Mouse (Mus musculus): Measurements from ENCODE around the gene Lgalsl. TPM values are rescaled to one million over a fixed set of nuclear protein-coding genes. Genes with fewer than 3 reads are reported as not detected.

Lgalsl gene
- polyA plus RNA-seq, 1 experiment from 2014 or later, result 99.1 TPM

DNA sequence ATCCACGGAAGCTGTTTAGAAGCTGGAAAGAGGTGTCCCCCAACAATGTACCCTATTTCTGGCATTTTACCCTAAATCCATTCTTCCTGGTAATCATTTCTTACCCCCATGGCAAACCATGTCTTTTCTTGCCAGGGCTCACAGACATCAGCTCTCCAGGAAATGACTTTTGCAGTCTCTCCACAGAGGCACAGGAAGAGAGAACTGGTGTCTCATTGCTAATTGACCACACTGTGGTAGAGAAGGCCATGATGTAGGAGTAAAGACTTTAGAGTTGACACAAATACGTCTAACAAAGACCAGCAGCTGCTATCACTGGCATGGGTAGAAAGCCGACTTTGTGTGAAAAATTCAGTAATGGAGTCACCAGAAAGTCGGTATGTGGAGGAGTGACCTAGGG, 50.5 kb downstream of the Lgalsl start:
- Histone ChIP-seq H3K4me3 (ENCODE audit: low read depth, low read length) (no peak overlapping the region), H3K36me3 (ENCODE audit: control insufficient read depth, insufficient read depth, low read length) (no peaks in the 10 kb centered on the region), H3K9me3 (replicated peaks; ENCODE audit: control insufficient read depth, low read length, poor library complexity, severe bottlenecking) (peaks cover 2% of the 10 kb centered on the region; the same call in 1 of the 2 replicates), H3K27me3 (ENCODE audit: control insufficient read depth, insufficient read depth, low read depth, low read length) (no peaks in the 10 kb centered on the region), H3K27ac (ENCODE audit: low read length) (no peak overlapping the region), H3K4me2 (ENCODE audit: low read length) (no peak overlapping the region), H3K4me1 (ENCODE audit: control insufficient read depth, insufficient read depth, low read length) (no peaks in the 10 kb centered on the region), H3K9ac (ENCODE audit: low read depth, low read length) (no peak overlapping the region)
- 89% methylated on average over 4 of the region's 4 CpGs for WGBS
- ATAC-seq, result no peak

- H3K4me3 ChIP-seq (ENCODE audit: low read depth, low read length), result no peak overlapping the region
- 88% methylated on average over 3 of the region's 3 CpGs for WGBS
- H3K36me3 ChIP-seq (ENCODE audit: control insufficient read depth, insufficient read depth, low read length), result no peaks in the 10 kb centered on the region
- H3K27me3 ChIP-seq (ENCODE audit: control insufficient read depth, insufficient read depth, low read depth, low read length), result no peaks in the 10 kb centered on the region
- H3K4me1 ChIP-seq (ENCODE audit: control insufficient read depth, insufficient read depth, low read length), result no peaks in the 10 kb centered on the region
- H3K9ac ChIP-seq (ENCODE audit: low read depth, low read length), result no peak overlapping the region
- no peak overlapping the region for H3K27ac ChIP-seq (ENCODE audit: low read length)
- no peak for ATAC-seq
- H3K4me2 ChIP-seq (ENCODE audit: low read length), result no peak overlapping the region
- H3K9me3 ChIP-seq (replicated peaks; ENCODE audit: control insufficient read depth, low read length, poor library complexity, severe bottlenecking), result no peaks in the 10 kb centered on the region
Observed at GRCm38 (mm10) chr11:20778861-20779563, 51.8 kb downstream of the Lgalsl start.

DNA sequence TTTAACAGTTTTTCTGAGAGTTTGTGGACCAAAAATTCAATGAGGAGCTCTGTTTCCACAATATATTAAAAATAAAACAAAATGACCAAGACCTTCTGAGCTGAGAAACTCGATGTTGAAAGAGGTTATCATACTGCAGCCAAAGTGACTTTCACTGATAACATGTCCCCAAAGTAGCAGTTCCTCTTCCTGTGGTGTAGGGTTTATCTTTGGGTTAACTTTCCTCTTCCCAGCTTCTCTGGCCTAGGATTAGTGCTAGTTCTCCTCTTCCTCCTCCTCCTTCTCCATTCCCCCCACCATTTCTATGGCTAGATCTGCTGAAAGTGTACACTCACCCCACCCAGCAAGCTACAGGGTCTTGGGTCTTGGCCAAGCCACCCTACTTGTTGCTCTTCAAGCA, 52.6 kb downstream of the Lgalsl start:
- WGBS, result 80% methylated on average over 1 of the region's 1 CpGs
- no peaks in the 10 kb centered on the region for H3K36me3 ChIP-seq (ENCODE audit: control insufficient read depth, insufficient read depth, low read length)
- no peaks in the 10 kb centered on the region for H3K9me3 ChIP-seq (replicated peaks; ENCODE audit: control insufficient read depth, low read length, poor library complexity, severe bottlenecking)
- H3K9ac ChIP-seq (ENCODE audit: low read depth, low read length), result no peak overlapping the region
- no peak for ATAC-seq
- H3K4me2 ChIP-seq (ENCODE audit: low read length), result no peak overlapping the region
- no peaks in the 10 kb centered on the region for H3K4me1 ChIP-seq (ENCODE audit: control insufficient read depth, insufficient read depth, low read length)
- H3K27ac ChIP-seq (ENCODE audit: low read length), result no peak overlapping the region
- H3K4me3 ChIP-seq (ENCODE audit: low read depth, low read length), result no peak overlapping the region
- no peaks in the 10 kb centered on the region for H3K27me3 ChIP-seq (ENCODE audit: control insufficient read depth, insufficient read depth, low read depth, low read length)

DNA sequence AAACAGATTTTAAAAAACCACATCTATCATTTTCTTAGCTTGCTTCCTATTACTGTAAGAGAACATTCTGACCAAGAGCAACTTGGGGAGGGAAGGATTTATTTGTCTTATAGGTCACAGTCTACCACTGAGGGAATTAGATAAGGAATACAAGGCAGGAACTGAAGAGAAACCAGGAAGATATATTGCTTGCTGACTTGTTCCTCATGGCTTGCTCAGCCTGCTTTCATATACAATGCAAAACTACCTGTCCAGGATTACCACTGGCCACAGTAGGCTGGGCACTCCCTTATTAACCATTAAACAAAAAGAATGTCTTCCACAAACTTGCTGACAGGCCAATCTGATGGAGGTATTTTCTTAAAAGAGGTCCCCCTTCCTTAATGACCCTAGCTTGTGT, 54.2 kb downstream of the Lgalsl start:
- Histone ChIP-seq H3K9me3 (replicated peaks; ENCODE audit: control insufficient read depth, low read length, poor library complexity, severe bottlenecking) (no peaks in the 10 kb centered on the region), H3K4me2 (ENCODE audit: low read length) (no peak overlapping the region), H3K27ac (ENCODE audit: low read length) (no peak overlapping the region), H3K4me3 (ENCODE audit: low read depth, low read length) (no peak overlapping the region), H3K36me3 (ENCODE audit: control insufficient read depth, insufficient read depth, low read length) (no peaks in the 10 kb centered on the region), H3K27me3 (ENCODE audit: control insufficient read depth, insufficient read depth, low read depth, low read length) (no peaks in the 10 kb centered on the region), H3K4me1 (ENCODE audit: control insufficient read depth, insufficient read depth, low read length) (no peaks in the 10 kb centered on the region), H3K9ac (ENCODE audit: low read depth, low read length) (no peak overlapping the region)
- ATAC-seq, result no peak

Other genes with a start within 250 kb of the Lgalsl start
- 36.0 and 39.8 TPM in 2 replicates for gene Aftph, start 89.5 kb downstream of the Lgalsl start, polyA plus RNA-seq (2015; fragmentation: Nextera tagmentation; extraction: Ambion mirVana)

Data from midbrain, embryonic 16.5 days (tissue).